Mouse (Mus musculus): ENCODE data around the gene Zfp28. TPM values are rescaled to one million over a fixed set of nuclear protein-coding genes. Genes with fewer than 3 reads are reported as not detected.

Gene Zfp28
- polyA plus RNA-seq (2016; fragmentation: Nextera tagmentation; extraction: Ambion mirVana), result 9.5 and 10.8 TPM in 2 replicates

DNA sequence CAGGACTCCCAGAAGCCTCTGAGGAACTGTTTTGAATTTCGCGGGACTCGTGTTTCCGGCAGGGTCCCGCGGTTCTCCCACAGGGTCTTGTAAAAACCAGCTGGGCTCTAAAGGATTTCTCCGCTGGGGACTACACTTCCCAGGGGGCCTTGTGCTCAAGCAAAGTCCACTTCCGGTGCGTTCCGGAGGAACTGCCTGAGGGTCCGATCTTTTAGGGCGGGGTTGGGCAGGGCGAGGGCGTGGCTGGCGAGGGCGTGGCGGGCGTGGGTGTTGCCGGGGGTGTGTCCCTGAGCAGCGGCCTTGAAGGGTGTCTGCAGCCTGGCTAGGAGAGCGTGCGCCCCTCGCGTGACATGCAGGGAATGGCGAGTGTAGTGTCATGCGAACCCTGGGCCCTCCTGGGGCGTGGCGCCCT is at the start of gene Zfp28:
Gene Zfp28 (plus strand): TSS at position 252 of the 412 bp plus-strand sequence.
- Histone ChIP-seq H3K4me3 (peak within 1 kb of the TSS; percentile 72), H3K27me3 (replicated peaks; ENCODE audit: low read depth, poor library complexity, severe bottlenecking) (no peaks in the 10 kb centered on the region), H3K4me1 (peaks cover 15% of the 10 kb centered on the region), H3K9me3 (no peaks in the 10 kb centered on the region), H3K27ac (replicated peaks) (peak within 1 kb of the TSS; percentile 82), H3K36me3 (replicated peaks) (peaks cover 13% of the 10 kb centered on the region)
- peak; percentile 98 for DNase-seq (ENCODE audit: low spot score)
- 0% methylated on average over 28 of the region's 28 CpGs for WGBS

DNA sequence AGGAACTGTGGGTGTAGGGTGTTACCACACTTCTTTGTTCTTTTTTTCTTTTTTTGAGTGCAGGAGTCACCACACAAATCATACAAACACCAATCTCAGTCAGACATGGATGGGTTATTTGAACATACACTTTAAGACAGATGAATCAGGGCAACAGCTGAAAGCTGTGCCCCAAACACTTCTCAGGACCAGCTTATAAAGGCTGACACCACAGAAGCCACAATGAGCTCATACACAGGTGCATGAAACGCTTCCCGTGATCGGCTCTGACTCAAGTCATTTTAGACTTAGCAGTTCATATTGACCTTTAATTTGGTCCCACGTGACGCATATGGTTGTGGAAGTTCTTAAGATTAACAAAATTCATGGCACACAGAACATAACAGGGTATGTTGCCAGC is 43.2 kb upstream of the Zfp28 start:
- no peak overlapping the region for H3K4me3 ChIP-seq
- no peaks in the 10 kb centered on the region for H3K36me3 ChIP-seq (replicated peaks)
- no peak overlapping the region for H3K27ac ChIP-seq (replicated peaks)
- WGBS, result 82% methylated on average over 5 of the region's 5 CpGs
- no peak for DNase-seq (ENCODE audit: low spot score)
- H3K9me3 ChIP-seq, result no peaks in the 10 kb centered on the region
- no peaks in the 10 kb centered on the region for H3K27me3 ChIP-seq (replicated peaks; ENCODE audit: low read depth, poor library complexity, severe bottlenecking)
- peaks cover 3% of the 10 kb centered on the region for H3K4me1 ChIP-seq

- Histone ChIP-seq H3K36me3 (replicated peaks) (no peaks in the 10 kb centered on the region), H3K4me3 (peak within 1 kb of the TSS; percentile 71), H3K9me3 (no peaks in the 10 kb centered on the region), H3K4me1 (peaks cover 3% of the 10 kb centered on the region), H3K27me3 (replicated peaks; ENCODE audit: low read depth, poor library complexity, severe bottlenecking) (no peaks in the 10 kb centered on the region), H3K27ac (replicated peaks) (peak within 1 kb of the TSS; percentile 89)
- WGBS, result 2% methylated on average over 26 of the region's 26 CpGs
- peak; percentile 81 for DNase-seq (ENCODE audit: low spot score)
Measured at GRCm38 (mm10) chr7:6343501-6344071, 39.5 kb upstream of the Zfp28 start, which contains the start of gene Gm3854. Gene Gm3854, plus strand, starts transcription at chr7:6343759.

DNA sequence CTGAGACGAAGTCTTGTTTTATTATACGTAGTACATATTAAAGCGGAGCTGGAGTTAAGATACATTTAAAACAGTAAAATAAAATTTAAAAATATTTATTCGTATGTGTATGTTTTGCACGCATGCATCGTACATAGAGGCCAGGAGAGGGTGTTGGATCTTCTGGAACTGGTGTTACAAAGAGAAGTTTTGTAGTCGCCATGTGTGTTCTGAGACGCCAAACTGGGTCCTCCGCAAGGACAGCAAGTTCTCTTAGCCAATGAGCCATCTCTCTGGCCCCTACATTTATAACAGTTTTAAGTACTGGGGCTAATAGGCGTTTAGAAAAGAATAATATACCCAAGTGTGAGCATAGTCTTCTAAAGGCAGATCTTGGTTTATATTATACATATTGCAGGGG is 39.0 kb upstream of the Zfp28 start:
- no peaks in the 10 kb centered on the region for H3K9me3 ChIP-seq
- H3K36me3 ChIP-seq (replicated peaks), result no peaks in the 10 kb centered on the region
- no peaks in the 10 kb centered on the region for H3K27me3 ChIP-seq (replicated peaks; ENCODE audit: low read depth, poor library complexity, severe bottlenecking)
- DNase-seq (ENCODE audit: low spot score), result no peak
- H3K4me3 ChIP-seq, result peak overlapping the region; percentile 71
- no peak overlapping the region for H3K27ac ChIP-seq (replicated peaks)
- peaks cover 3% of the 10 kb centered on the region for H3K4me1 ChIP-seq
- 36% methylated on average over 10 of the region's 10 CpGs for WGBS

DNA sequence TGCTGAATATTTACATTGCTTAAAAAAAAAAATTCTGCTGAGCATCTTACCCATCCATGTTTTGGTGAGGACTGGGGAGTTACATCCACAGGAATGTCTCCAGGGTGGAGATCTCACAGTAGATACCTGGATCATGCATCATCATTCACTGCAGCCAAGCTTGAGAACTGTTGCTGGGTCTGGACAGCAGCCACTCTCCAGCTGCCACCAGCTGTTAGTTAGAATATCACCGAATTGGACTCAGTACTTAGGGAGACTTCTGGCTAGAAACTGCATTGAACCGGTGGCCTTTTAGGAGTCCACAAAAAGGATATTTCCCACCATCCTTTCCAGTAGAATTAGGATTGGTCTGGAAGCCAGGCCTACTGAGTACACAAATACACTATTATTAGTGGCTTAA is 25.0 kb upstream of the Zfp28 start:
- Histone ChIP-seq H3K27me3 (replicated peaks; ENCODE audit: low read depth, poor library complexity, severe bottlenecking) (no peaks in the 10 kb centered on the region), H3K36me3 (replicated peaks) (peaks cover 16% of the 10 kb centered on the region), H3K4me1 (peaks cover 5% of the 10 kb centered on the region; the same call in 1 of the 2 replicates), H3K27ac (replicated peaks) (no peak overlapping the region), H3K4me3 (no peak overlapping the region), H3K9me3 (no peaks in the 10 kb centered on the region)
- DNase-seq (ENCODE audit: low spot score), result no peak
- WGBS, result 76% methylated on average over 2 of the region's 2 CpGs

DNA sequence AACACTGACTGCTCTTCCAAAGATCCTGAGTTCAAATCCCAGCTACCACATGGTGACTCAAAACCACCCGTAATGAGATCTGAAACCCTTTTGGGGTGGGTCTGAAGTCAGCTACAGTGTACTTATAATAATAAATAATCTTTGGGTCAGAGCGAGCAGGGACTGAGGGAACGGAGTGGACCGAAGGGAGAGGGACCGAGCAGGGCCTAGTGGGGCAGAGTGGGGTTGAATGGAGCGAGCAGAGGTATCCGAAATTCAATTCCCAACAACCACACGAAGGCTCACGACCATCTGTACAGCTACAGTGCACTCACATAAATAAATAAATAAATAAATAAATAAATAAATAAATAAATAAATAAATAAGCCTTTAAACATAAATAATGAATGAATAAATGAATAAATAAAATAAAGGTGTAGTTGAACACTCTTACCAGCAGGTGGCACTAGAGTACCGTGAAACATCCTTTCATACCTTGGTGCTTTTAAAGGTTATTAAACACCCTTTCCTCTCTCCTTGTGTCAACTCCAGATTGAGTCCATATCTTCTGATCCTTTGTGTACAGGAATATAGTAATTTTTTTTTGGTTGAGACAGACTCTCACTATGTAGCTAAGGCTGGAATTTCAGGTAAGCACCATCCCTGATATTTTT is 24.0 kb upstream of the Zfp28 start:
- Histone ChIP-seq H3K27me3 (replicated peaks; ENCODE audit: low read depth, poor library complexity, severe bottlenecking) (no peaks in the 10 kb centered on the region), H3K27ac (replicated peaks) (no peak overlapping the region), H3K4me1 (peaks cover 11% of the 10 kb centered on the region), H3K9me3 (no peaks in the 10 kb centered on the region), H3K36me3 (replicated peaks) (peaks cover 6% of the 10 kb centered on the region), H3K4me3 (no peak overlapping the region)
- 54% methylated on average over 10 of the region's 10 CpGs for WGBS
- DNase-seq (ENCODE audit: low spot score), result peak; percentile 22

- no peaks in the 10 kb centered on the region for H3K27me3 ChIP-seq (replicated peaks; ENCODE audit: low read depth, poor library complexity, severe bottlenecking)
- H3K4me1 ChIP-seq, result peaks cover 12% of the 10 kb centered on the region
- no peaks in the 10 kb centered on the region for H3K36me3 ChIP-seq (replicated peaks)
- H3K4me3 ChIP-seq, result no peak overlapping the region
- H3K27ac ChIP-seq (replicated peaks), result no peak overlapping the region
- DNase-seq (ENCODE audit: low spot score), result no peak
- H3K9me3 ChIP-seq, result no peaks in the 10 kb centered on the region
- 11% methylated on average over 9 of the region's 9 CpGs for WGBS
Measured at GRCm38 (mm10) chr7:6360477-6361060, 22.5 kb upstream of the Zfp28 start.

DNA sequence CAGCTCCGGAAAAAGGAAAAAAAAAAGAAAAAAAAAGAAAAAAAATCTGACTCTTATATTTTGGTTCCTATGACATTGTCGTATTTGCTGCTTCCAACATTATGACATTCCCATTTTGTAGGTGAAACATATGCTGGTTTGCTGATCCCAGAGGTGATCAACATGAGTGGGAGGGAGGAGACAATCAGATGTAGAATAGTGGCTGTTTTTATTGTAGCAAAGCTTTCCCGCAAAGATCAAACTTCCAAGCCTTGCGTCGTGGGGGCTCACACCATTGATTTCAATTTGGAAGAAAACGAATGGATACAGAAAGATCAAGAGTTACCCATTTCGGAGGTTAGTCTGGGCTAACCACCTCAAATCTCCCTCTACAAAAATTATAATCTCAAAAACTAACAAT is 21.3 kb upstream of the Zfp28 start:
- no peaks in the 10 kb centered on the region for H3K36me3 ChIP-seq (replicated peaks)
- no peaks in the 10 kb centered on the region for H3K27me3 ChIP-seq (replicated peaks; ENCODE audit: low read depth, poor library complexity, severe bottlenecking)
- H3K4me1 ChIP-seq, result peaks cover 12% of the 10 kb centered on the region
- no peaks in the 10 kb centered on the region for H3K9me3 ChIP-seq
- H3K4me3 ChIP-seq, result peak overlapping the region; percentile 66
- no peak for DNase-seq (ENCODE audit: low spot score)
- 30% methylated on average over 7 of the region's 7 CpGs for WGBS
- H3K27ac ChIP-seq (replicated peaks), result peak overlapping the region; percentile 83

DNA sequence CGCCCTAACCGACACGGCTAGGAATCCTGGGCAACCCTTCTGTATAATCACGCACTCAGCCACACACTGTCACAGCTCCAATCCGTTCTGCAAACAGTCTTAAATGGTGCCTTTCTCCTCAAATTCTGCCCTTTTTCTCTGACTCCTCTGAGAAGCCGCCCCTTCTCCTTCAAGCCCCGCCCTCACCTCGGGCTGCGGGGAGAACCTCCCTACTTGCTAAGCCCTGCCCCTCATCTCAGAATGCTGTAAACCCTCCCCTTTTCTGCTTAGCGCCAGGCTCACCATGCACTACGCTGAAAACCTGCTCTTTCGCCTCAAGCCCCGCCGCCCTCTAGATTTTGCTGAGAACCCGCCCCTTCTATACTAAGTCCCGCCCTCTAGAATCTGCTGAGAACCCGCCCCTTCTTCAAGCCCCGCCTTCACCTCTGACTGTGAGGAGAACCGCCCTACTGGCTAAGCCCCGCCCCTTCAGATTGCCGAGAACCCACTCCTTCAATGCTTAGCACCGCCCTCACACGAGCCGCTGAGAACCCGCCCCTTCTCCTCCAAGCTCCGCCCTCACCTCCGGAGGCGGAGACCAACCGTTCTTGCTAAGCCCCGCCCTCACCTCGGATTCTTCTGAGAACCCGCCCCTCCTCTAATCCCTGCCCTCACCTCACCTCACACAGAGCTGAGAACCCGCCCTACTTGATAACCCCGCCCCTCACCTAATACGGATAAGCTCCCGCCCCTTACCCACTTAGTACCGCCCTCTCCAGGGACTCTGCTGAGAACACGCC is 20.6 kb upstream of the Zfp28 start:
- no peaks in the 10 kb centered on the region for H3K9me3 ChIP-seq
- peaks cover 12% of the 10 kb centered on the region for H3K4me1 ChIP-seq
- H3K27ac ChIP-seq (replicated peaks), result peak overlapping the region; percentile 83
- peak; percentile 98 for DNase-seq (ENCODE audit: low spot score)
- no peaks in the 10 kb centered on the region for H3K36me3 ChIP-seq (replicated peaks)
- WGBS, result under 1% methylated on average over 38 of the region's 38 CpGs
- no peaks in the 10 kb centered on the region for H3K27me3 ChIP-seq (replicated peaks; ENCODE audit: low read depth, poor library complexity, severe bottlenecking)
- peak overlapping the region; percentile 66 for H3K4me3 ChIP-seq

GRCm38 (mm10) chr7:6363047-6363488 is 20.0 kb upstream of the Zfp28 start, which contains the start of gene Zfp78:
Gene Zfp78, plus strand, starts transcription at chr7:6363280.
- H3K9me3 ChIP-seq, result no peaks in the 10 kb centered on the region
- peak within 1 kb of the TSS; percentile 66 for H3K4me3 ChIP-seq
- H3K4me1 ChIP-seq, result peaks cover 12% of the 10 kb centered on the region
- no peaks in the 10 kb centered on the region for H3K36me3 ChIP-seq (replicated peaks)
- H3K27me3 ChIP-seq (replicated peaks; ENCODE audit: low read depth, poor library complexity, severe bottlenecking), result no peaks in the 10 kb centered on the region
- DNase-seq (ENCODE audit: low spot score), result peak; percentile 90
- H3K27ac ChIP-seq (replicated peaks), result peak within 1 kb of the TSS; percentile 83
- WGBS, result under 1% methylated on average over 23 of the region's 23 CpGs

DNA sequence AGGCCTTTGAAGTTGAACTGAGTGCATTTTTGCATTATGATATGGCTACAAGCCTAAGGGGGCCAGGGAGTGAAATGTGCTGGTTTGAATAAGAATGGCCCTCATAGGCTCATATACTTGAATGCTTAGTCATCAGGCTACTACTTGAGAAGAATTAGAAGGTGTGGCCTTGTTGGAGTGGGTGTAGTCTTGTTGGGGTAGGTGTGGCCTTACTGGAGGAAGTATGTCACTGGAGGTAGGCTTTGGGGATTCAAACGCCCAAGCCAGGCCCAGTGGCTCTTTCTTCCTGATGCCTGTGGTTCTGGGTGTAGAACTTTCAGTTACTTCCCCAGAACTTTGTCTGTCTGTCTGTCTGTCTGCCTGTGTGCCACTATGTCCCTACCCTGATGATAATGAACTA is 18.3 kb upstream of the Zfp28 start:
- peaks cover 12% of the 10 kb centered on the region for H3K4me1 ChIP-seq
- H3K9me3 ChIP-seq, result no peaks in the 10 kb centered on the region
- whole genome bisulfite sequencing, result 63% methylated on average over 1 of the region's 1 CpGs
- no peak overlapping the region for H3K27ac ChIP-seq (replicated peaks)
- H3K4me3 ChIP-seq, result no peak overlapping the region
- H3K36me3 ChIP-seq (replicated peaks), result no peaks in the 10 kb centered on the region
- DNase-seq (ENCODE audit: low spot score), result no peak
- no peaks in the 10 kb centered on the region for H3K27me3 ChIP-seq (replicated peaks; ENCODE audit: low read depth, poor library complexity, severe bottlenecking)

DNA sequence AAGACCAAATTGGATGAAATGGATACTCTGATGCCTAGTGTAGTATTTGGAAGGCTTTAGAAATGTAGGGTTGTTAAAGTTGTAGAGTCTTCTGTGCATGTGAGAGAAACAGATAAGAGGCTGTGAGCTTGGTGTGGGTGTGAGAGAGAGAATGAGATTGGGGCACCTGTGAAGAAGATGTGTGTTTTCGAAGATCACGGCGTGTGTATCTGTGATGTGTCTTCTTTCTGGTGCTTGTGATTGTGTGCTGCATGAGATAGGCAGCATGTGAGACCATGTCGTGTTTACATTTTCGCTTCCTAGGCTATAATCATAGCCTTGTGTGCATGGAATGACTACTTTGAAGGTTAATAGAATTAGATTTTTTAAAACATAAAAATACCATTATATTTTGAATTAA is 15.9 kb upstream of the Zfp28 start:
- Histone ChIP-seq H3K9me3 (no peaks in the 10 kb centered on the region), H3K27me3 (replicated peaks; ENCODE audit: low read depth, poor library complexity, severe bottlenecking) (no peaks in the 10 kb centered on the region), H3K4me1 (peaks cover 7% of the 10 kb centered on the region), H3K4me3 (no peak overlapping the region), H3K36me3 (replicated peaks) (no peaks in the 10 kb centered on the region), H3K27ac (replicated peaks) (no peak overlapping the region)
- WGBS, result 96% methylated on average over 5 of the region's 5 CpGs
- no peak for DNase-seq (ENCODE audit: low spot score)

Measured in embryonic facial prominence, embryonic 10.5 days (tissue).